Mouse (Mus musculus) gastrocnemius, postnatal 10 days (tissue): ENCODE data around the gene Smtn. TPM values are rescaled to one million over a fixed set of nuclear protein-coding genes. Genes with fewer than 3 reads are reported as not detected.

ENCODE experiments used
- total RNA-seq, 2 experiments: library from RNA; stranded (reverse); gene quantifications; 2 replicates each; pipeline ENCODE4 v1.2.3; 2021

The Smtn gene
- total RNA-seq, 2 experiments from 2014 or later = 182 to 198 TPM

Other genes with a start within 250 kb of the Smtn start
- 10 to 100 TPM; 11.0 to 15.8 TPM for gene Pik3ip1, start 210.2 kb downstream of the Smtn start, total RNA-seq
- 10 to 100 TPM; 18.0 to 20.6 TPM for gene Limk2, start 131.4 kb downstream of the Smtn start, total RNA-seq
- 10 to 100 TPM; 19.6 to 21.3 TPM for gene Rnf185, start 88.2 kb downstream of the Smtn start, total RNA-seq
- gene Pla2g3, start 52.3 kb downstream of the Smtn start, total RNA-seq = under 1 TPM in 1 of 2 experiments, not detected in 1; 0.09 TPM
- gene Inpp5j, start 35.8 kb downstream of the Smtn start, total RNA-seq = 1 to 10 TPM; 1.8 to 2.2 TPM
- 10 to 100 TPM; 44.4 to 56.3 TPM for gene Selenom, start 25.9 kb downstream of the Smtn start, total RNA-seq
- 10 to 100 TPM; 21.8 to 23.1 TPM for gene Morc2a, start 108.6 kb upstream of the Smtn start, total RNA-seq